Mouse (Mus musculus): ENCODE data around the gene Chst1. TPM values are rescaled to one million over a fixed set of nuclear protein-coding genes. Genes with fewer than 3 reads are reported as not detected.

Chst1 gene
- 0.09 and 0.34 TPM in 2 replicates for total RNA-seq (2014; rRNA removed)
- 0.18 and 0.27 TPM in 2 replicates for polyA plus RNA-seq (2012; rRNA removed)

DNA sequence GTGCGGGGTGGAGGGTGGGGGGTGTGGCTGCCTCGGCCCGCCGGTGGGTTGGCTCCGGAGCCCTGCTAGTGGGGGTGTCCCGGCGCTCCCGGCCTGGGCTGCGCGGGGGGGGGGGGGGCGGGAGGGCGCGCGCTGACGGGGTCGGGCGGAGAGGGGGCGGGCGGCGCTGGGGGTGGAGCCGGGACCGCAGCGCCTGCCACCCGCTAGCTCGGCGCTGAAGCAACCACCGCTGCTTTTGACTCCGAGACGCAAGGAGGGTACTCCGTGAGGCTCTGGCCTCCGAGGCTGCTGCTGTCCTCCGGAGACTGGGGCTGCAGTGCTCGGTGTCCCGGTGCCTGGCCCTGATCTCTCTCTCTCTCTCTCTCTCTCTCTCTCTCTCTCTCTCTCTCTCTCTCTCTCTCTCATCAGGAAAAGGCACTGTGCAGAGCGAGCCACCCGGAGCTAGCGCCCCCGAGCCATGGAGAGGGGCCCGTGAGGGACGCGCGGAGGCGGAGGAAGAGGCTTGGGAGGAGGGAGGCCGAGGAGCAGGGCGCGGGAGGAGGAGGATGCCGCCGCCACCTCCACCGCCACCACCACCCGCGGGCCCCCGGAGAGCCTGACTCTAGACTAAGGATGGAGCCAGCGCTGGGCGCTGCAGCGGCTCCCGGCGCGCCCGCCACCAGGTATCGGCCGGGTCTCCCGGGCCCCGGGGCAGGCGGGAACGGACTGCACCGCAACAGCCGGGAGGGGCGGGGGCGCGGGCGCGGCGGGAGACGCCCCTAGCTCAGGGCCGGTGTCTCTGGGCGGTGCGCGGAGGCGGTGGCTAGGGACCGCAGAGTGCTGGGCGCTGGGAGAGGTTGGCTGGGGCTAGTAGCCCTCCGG is at the start of gene Chst1:
Gene Chst1 (plus strand): TSS at position 221 of the 861 bp plus-strand sequence.
- Histone ChIP-seq H3K9ac (ENCODE audit: low read depth, low read length) (peak within 1 kb of the TSS; percentile 15; the same call in 1 of the 2 replicates), H3K4me1 (ENCODE audit: control insufficient read depth, insufficient read depth, low read length) (no peaks in the 10 kb centered on the region), H3K27me3 (ENCODE audit: control insufficient read depth, insufficient read depth, low read length) (peaks cover 2% of the 10 kb centered on the region; the same call in 1 of the 2 replicates), H3K27ac (replicated peaks; ENCODE audit: insufficient read depth, low read depth, low read length) (no peak within 1 kb of the TSS), H3K79me2 (ENCODE audit: control insufficient read depth, insufficient read depth, low read length) (no peaks in the 10 kb centered on the region), H3K36me3 (ENCODE audit: control insufficient read depth, insufficient read depth, low read length) (no peaks in the 10 kb centered on the region), H3K4me3 (ENCODE audit: insufficient read depth, low read depth, low read length) (peak within 1 kb of the TSS; percentile 51; the same call in 1 of the 2 replicates)
- 2% methylated on average over 56 of the region's 82 CpGs for WGBS
- no peak for DNase-seq (ENCODE audit: extremely low read depth, low read depth, low spot score)
- TF ChIP-seq CTCF (IDR thresholded peaks at IDR 0.05; ENCODE audit: low read depth, low read length) (no peak), POLR2A (IDR thresholded peaks at IDR 0.05; ENCODE audit: extremely low read depth, insufficient read depth, low read length) (no peak)

DNA sequence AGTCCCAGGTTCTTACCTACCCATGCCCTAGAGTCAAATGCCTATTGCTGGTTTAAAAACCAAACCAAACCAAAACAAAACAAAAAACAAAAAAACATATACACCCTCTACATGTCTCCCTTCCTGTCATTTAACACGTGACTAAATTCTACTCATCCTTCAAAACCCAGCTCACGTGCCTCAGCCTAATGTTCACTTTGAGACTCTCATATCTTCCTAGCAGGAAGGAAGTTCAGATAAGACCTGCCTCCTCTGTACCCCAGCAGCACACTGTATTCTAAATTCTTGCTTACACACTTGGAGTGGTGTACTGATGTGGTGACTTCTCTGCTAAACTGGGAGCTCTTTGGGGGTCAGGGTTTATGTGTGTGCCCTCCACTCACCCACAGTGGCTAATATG is 49.5 kb upstream of the Chst1 start:
- H3K27ac ChIP-seq (replicated peaks; ENCODE audit: insufficient read depth, low read depth, low read length) = no peak overlapping the region
- H3K4me3 ChIP-seq (ENCODE audit: insufficient read depth, low read depth, low read length) = no peak overlapping the region
- no peak overlapping the region for H3K9ac ChIP-seq (ENCODE audit: low read depth, low read length)
- no peaks in the 10 kb centered on the region for H3K36me3 ChIP-seq (ENCODE audit: control insufficient read depth, insufficient read depth, low read length)
- WGBS = 70% methylated on average over 2 of the region's 2 CpGs
- TF ChIP-seq POLR2A (IDR thresholded peaks at IDR 0.05; ENCODE audit: extremely low read depth, insufficient read depth, low read length) (no peak), CTCF (IDR thresholded peaks at IDR 0.05; ENCODE audit: low read depth, low read length) (no peak)
- H3K4me1 ChIP-seq (ENCODE audit: control insufficient read depth, insufficient read depth, low read length) = no peaks in the 10 kb centered on the region
- DNase-seq (ENCODE audit: extremely low read depth, low read depth, low spot score) = peak; percentile 5
- H3K27me3 ChIP-seq (ENCODE audit: control insufficient read depth, insufficient read depth, low read length) = 0 out of 2 replicates have a peak, but pooled peaks cover 2% of the 10 kb centered on the region
- no peaks in the 10 kb centered on the region for H3K79me2 ChIP-seq (ENCODE audit: control insufficient read depth, insufficient read depth, low read length)

DNA sequence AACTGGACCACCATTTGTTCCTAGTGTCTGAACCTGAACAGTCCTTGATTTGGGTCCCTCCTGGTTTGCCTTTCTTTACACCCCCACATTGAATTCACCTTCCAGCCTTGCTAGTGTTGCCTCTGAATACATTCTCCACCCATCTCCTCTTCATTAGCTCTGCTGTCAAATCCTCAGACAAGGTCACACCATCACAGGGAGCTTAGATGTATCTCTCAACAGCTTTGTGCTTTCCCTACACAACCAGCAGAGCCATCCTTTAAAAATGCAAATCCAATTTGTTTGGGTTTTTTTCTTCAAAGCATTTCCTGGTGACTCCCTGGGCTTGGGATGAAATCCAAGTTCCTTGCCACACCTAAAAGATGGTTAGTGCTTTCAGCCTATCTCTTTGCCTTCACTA is 45.0 kb upstream of the Chst1 start:
- no peaks in the 10 kb centered on the region for H3K27me3 ChIP-seq (ENCODE audit: control insufficient read depth, insufficient read depth, low read length)
- no peak overlapping the region for H3K27ac ChIP-seq (replicated peaks; ENCODE audit: insufficient read depth, low read depth, low read length)
- TF ChIP-seq POLR2A (IDR thresholded peaks at IDR 0.05; ENCODE audit: extremely low read depth, insufficient read depth, low read length) (no peak), CTCF (IDR thresholded peaks at IDR 0.05; ENCODE audit: low read depth, low read length) (no peak)
- H3K4me1 ChIP-seq (ENCODE audit: control insufficient read depth, insufficient read depth, low read length) = no peaks in the 10 kb centered on the region
- H3K36me3 ChIP-seq (ENCODE audit: control insufficient read depth, insufficient read depth, low read length) = no peaks in the 10 kb centered on the region
- no peak for DNase-seq (ENCODE audit: extremely low read depth, low read depth, low spot score)
- no peak overlapping the region for H3K9ac ChIP-seq (ENCODE audit: low read depth, low read length)
- no peaks in the 10 kb centered on the region for H3K79me2 ChIP-seq (ENCODE audit: control insufficient read depth, insufficient read depth, low read length)
- H3K4me3 ChIP-seq (ENCODE audit: insufficient read depth, low read depth, low read length) = no peak overlapping the region

GRCm38 (mm10) chr2:92562930-92563329 is 36.6 kb upstream of the Chst1 start:
- WGBS = 72% methylated on average over 4 of the region's 4 CpGs

GRCm38 (mm10) chr2:92570623-92571022 is 28.9 kb upstream of the Chst1 start:
- TF ChIP-seq POLR2A (IDR thresholded peaks at IDR 0.05; ENCODE audit: extremely low read depth, insufficient read depth, low read length) (no peak), CTCF (IDR thresholded peaks at IDR 0.05; ENCODE audit: low read depth, low read length) (no peak)
- H3K27ac ChIP-seq (replicated peaks; ENCODE audit: insufficient read depth, low read depth, low read length) = no peak overlapping the region
- 0 out of 2 replicates have a peak, but pooled peaks cover 3% of the 10 kb centered on the region for H3K27me3 ChIP-seq (ENCODE audit: control insufficient read depth, insufficient read depth, low read length)
- H3K79me2 ChIP-seq (ENCODE audit: control insufficient read depth, insufficient read depth, low read length) = no peaks in the 10 kb centered on the region
- H3K36me3 ChIP-seq (ENCODE audit: control insufficient read depth, insufficient read depth, low read length) = no peaks in the 10 kb centered on the region
- H3K4me1 ChIP-seq (ENCODE audit: control insufficient read depth, insufficient read depth, low read length) = no peaks in the 10 kb centered on the region
- WGBS = 63% methylated on average over 6 of the region's 6 CpGs
- DNase-seq (ENCODE audit: extremely low read depth, low read depth, low spot score) = no peak
- H3K4me3 ChIP-seq (ENCODE audit: insufficient read depth, low read depth, low read length) = no peak overlapping the region
- no peak overlapping the region for H3K9ac ChIP-seq (ENCODE audit: low read depth, low read length)

More at GRCm38 (mm10) chr2:92562930-92563329, 36.6 kb upstream of the Chst1 start:
- Histone ChIP-seq H3K79me2 (ENCODE audit: control insufficient read depth, insufficient read depth, low read length) (no peaks in the 10 kb centered on the region), H3K27ac (replicated peaks; ENCODE audit: insufficient read depth, low read depth, low read length) (no peak overlapping the region), H3K4me1 (ENCODE audit: control insufficient read depth, insufficient read depth, low read length) (no peaks in the 10 kb centered on the region), H3K9ac (ENCODE audit: low read depth, low read length) (no peak overlapping the region), H3K36me3 (ENCODE audit: control insufficient read depth, insufficient read depth, low read length) (no peaks in the 10 kb centered on the region), H3K4me3 (ENCODE audit: insufficient read depth, low read depth, low read length) (no peak overlapping the region), H3K27me3 (ENCODE audit: control insufficient read depth, insufficient read depth, low read length) (peaks cover 3% of the 10 kb centered on the region; the same call in 1 of the 2 replicates)
- TF ChIP-seq CTCF (IDR thresholded peaks at IDR 0.05; ENCODE audit: low read depth, low read length) = no peak
- no peak for TF ChIP-seq POLR2A (IDR thresholded peaks at IDR 0.05; ENCODE audit: extremely low read depth, insufficient read depth, low read length)
- peak; percentile 1 for DNase-seq (ENCODE audit: extremely low read depth, low read depth, low spot score)

DNA sequence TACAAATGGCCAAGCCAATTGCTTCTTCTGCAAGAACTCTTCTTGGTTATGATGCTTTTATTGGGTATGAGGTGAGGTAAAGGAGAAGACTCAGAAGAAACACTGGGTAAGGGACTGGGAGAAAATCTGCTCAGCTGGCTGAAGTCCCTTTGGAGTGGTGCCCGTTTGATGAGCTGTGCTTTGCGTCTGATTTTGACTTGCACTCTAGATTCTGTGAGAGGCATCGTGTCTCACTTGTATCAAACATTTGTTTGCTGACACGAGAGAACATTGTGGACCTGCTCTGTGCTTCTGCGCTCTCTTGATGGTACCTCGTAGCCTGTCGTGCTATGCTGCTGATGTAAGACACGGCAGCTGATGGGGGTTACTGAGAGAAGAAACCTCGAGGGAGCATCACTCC is 21.7 kb upstream of the Chst1 start:
- no peak overlapping the region for H3K4me3 ChIP-seq (ENCODE audit: insufficient read depth, low read depth, low read length)
- TF ChIP-seq CTCF (IDR thresholded peaks at IDR 0.05; ENCODE audit: low read depth, low read length) (no peak), POLR2A (IDR thresholded peaks at IDR 0.05; ENCODE audit: extremely low read depth, insufficient read depth, low read length) (no peak)
- H3K27ac ChIP-seq (replicated peaks; ENCODE audit: insufficient read depth, low read depth, low read length) = no peak overlapping the region
- WGBS = 78% methylated on average over 9 of the region's 9 CpGs
- no peaks in the 10 kb centered on the region for H3K27me3 ChIP-seq (ENCODE audit: control insufficient read depth, insufficient read depth, low read length)
- DNase-seq (ENCODE audit: extremely low read depth, low read depth, low spot score) = no peak
- H3K36me3 ChIP-seq (ENCODE audit: control insufficient read depth, insufficient read depth, low read length) = no peaks in the 10 kb centered on the region
- no peaks in the 10 kb centered on the region for H3K79me2 ChIP-seq (ENCODE audit: control insufficient read depth, insufficient read depth, low read length)
- no peak overlapping the region for H3K9ac ChIP-seq (ENCODE audit: low read depth, low read length)
- no peaks in the 10 kb centered on the region for H3K4me1 ChIP-seq (ENCODE audit: control insufficient read depth, insufficient read depth, low read length)
